22 mouse cellular contexts compared by ENCODE assay signal in the genomic region with DNA sequence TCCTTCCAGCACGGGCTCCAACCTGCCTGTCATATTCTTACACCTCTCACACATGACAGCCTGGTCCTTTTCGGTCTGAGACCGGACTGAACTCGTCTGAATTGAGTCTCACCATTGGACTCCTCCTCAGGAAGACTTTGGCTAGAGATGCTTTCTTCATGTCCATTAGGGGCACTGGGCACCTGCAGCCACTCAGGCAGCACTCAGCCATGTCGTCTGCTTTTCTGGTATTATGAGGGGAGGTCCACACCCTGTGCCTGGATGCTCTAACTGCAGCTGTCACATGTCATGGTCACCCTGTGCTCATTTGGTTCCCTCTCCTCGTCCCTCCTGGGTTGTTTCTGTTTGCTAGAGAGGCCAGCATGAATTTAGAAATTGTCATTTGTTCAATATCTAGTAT.
"Had no signal": no experiment of that assay in that cellular context is flagged by ENCODE, and none has a peak within 500 bp of the region (broad histone marks: within the 10 kb centered on the region; RNA-seq: fewer than 3 reads in every experiment).

No protein-coding gene starts in this region.

- H3K9ac ChIP-seq: forebrain, postnatal 0 days; hindbrain, embryonic 13.5 days; hindbrain, embryonic 15.5 days; kidney, embryonic 15.5 days; limb, embryonic 12.5 days; liver, embryonic 12.5 days had no signal

- H3K4me3 ChIP-seq: hindbrain, embryonic 13.5 days; hindbrain, embryonic 15.5 days; kidney, embryonic 15.5 days; limb, embryonic 12.5 days; liver, embryonic 12.5 days had no signal

- DNase-seq: forebrain, postnatal 0 days; gastrocnemius, postnatal 14 days; gastrocnemius, postnatal 36 days; heart, adult 18-20 months; heart, postnatal 10 days; kidney, adult 11 months; kidney, adult 2 months; kidney, adult 9 months; kidney, postnatal 14 days; kidney, postnatal 36 days; layer of hippocampus, adult 9-11 months; layer of hippocampus, postnatal 36 days; left cerebral cortex, postnatal 4 days had no signal

- H3K27ac ChIP-seq: hindbrain, embryonic 13.5 days; hindbrain, embryonic 15.5 days; hindbrain, postnatal 0 days; kidney, embryonic 15.5 days; kidney, postnatal 0 days; limb, embryonic 12.5 days; liver, embryonic 12.5 days had no signal

- H3K4me1 ChIP-seq: liver, embryonic 12.5 days had no signal

- H3K9me3 ChIP-seq: hindbrain, embryonic 13.5 days; hindbrain, embryonic 15.5 days; kidney, embryonic 15.5 days; limb, embryonic 12.5 days; liver, embryonic 12.5 days had no signal

- ATAC-seq: forebrain, postnatal 0 days; hindbrain, postnatal 0 days; intestine, embryonic 16.5 days; liver, embryonic 12.5 days had no signal

- H3K27me3 ChIP-seq: hindbrain, embryonic 13.5 days; hindbrain, embryonic 15.5 days; limb, embryonic 12.5 days; liver, embryonic 12.5 days had no signal

- H3K36me3 ChIP-seq: hindbrain, embryonic 13.5 days; hindbrain, embryonic 15.5 days; kidney, embryonic 15.5 days; limb, embryonic 12.5 days; liver, embryonic 12.5 days had no signal

- H3K4me2 ChIP-seq: heart, embryonic 11.5 days; hindbrain, embryonic 13.5 days; hindbrain, embryonic 15.5 days; kidney, embryonic 15.5 days; limb, embryonic 12.5 days; liver, embryonic 12.5 days had no signal
